Mouse (Mus musculus) myocyte (in vitro differentiated cells): ENCODE measurements around the gene Grin2c.

ENCODE experiments used
- CEBPB ChIP-seq: IDR thresholded peaks from 2 replicates; pipeline ENCODE4 v1.6.1; 2011; ENCODE audit warnings: mild to moderate bottlenecking, moderate library complexity; ENCODE audit not compliant: poor library complexity, insufficient read depth, severe bottlenecking
- MAX ChIP-seq: IDR thresholded peaks from one replicate; pipeline ENCODE4 v1.6.1; 2011; ENCODE audit warnings: low read depth, mild to moderate bottlenecking, control low read depth
- POLR2A ChIP-seq: IDR thresholded peaks from one replicate; pipeline ENCODE4 v1.6.1; 2011; ENCODE audit warnings: low read depth, mild to moderate bottlenecking, control low read depth, moderate library complexity; ENCODE audit not compliant: insufficient read length
- POLR2AphosphoS2 ChIP-seq: IDR thresholded peaks from one replicate; pipeline ENCODE4 v1.6.1; 2011; ENCODE audit warnings: low read depth, control low read depth; ENCODE audit not compliant: insufficient read length
- TCF12 ChIP-seq: IDR thresholded peaks from one replicate; pipeline ENCODE4 v1.6.1; 2011; ENCODE audit warnings: mild to moderate bottlenecking, control low read depth; ENCODE audit not compliant: poor library complexity, insufficient read depth, severe bottlenecking
- USF1 ChIP-seq: IDR thresholded peaks from one replicate; pipeline ENCODE4 v1.6.1; 2011; ENCODE audit warnings: low read depth, mild to moderate bottlenecking, control low read depth, moderate library complexity

GRCm38 (mm10) chr11:115269330-115270066 is 2.5 kb upstream of the Grin2c start:
- TF ChIP-seq MAX (no peak), POLR2A (no peak), CEBPB (no peak), POLR2AphosphoS2 (no peak), USF1 (no peak), TCF12 (no peak)
